Mouse (Mus musculus): ENCODE results near the gene Pigs.

- TF ChIP-seq GATA1 (IDR thresholded peaks at IDR 0.05; ENCODE audit: low read length) (no peak), TAL1 (IDR thresholded peaks at IDR 0.05; ENCODE audit: low read length) (no peak)
These were observed 3.2 kb upstream of the Pigs start for GRCm38 (mm10) chr11:78324965-78325364.
